ENCODE assay signal across 8 mouse cellular contexts in genomic region chr6:71908481-71909381, GRCm38 (mm10). TPM values are rescaled to one million over a fixed set of nuclear protein-coding genes. Genes with fewer than 3 reads are reported as not detected.
DNase-seq lines count a peak whose midpoint lies in the region; ATAC-seq and TF ChIP-seq lines count a peak whose summit lies in the region.

Ptcd3 (minus strand) TSS chr6:71908750.
Polr1a (plus strand) TSS chr6:71909053.

- peak; percentile 95 for ATAC-seq in common myeloid progenitor, adult 5-6 weeks (replicated peaks; ENCODE audit: low read depth, poor library complexity, severe bottlenecking)
- ATAC-seq in hindbrain, postnatal 0 days = peak; percentile 94
- peak; percentile 98 for ATAC-seq in megakaryocyte, adult 5-6 weeks (ENCODE audit: poor library complexity, severe bottlenecking)

- H3K4me2 ChIP-seq in hindbrain, postnatal 0 days (ENCODE audit: low read depth, low read length) = peak within 1 kb of the TSS; percentile 64

- TF ChIP-seq CTCF in gastrocnemius, adult 2 months (IDR thresholded peaks at IDR 0.05) = no peak
- TF ChIP-seq CTCF in hindbrain, postnatal 0 days (IDR thresholded peaks at IDR 0.05; ENCODE audit: low read depth) = no peak; the same call in 1 of the 2 replicates
- TF ChIP-seq CTCF in left cerebral cortex, adult 2 months (IDR thresholded peaks at IDR 0.05) = no peak; the same call in 1 of the 2 replicates

- intact Hi-C loops in gastrocnemius, adult 2 months (cut with DNase I) = no loop called here
- intact Hi-C loops in left cerebral cortex, adult 2 months (cut with DNase I) = loop anchor here (10.0 kb wide), 1 partner anchor 426 kb away; no protein-coding TSS in a partner anchor

- H3K27me3 ChIP-seq in hindbrain, postnatal 0 days (ENCODE audit: insufficient read depth, low read length) = no peaks in the 10 kb centered on the region

- peak; percentile 95 for DNase-seq in ZHBTc4 (ENCODE audit: low read depth, low spot score)
- peak; percentile 95 for DNase-seq in gastrocnemius, adult 2 months
- DNase-seq in hindbrain, postnatal 0 days (ENCODE audit: low spot score) = peak; percentile 96
- DNase-seq in left cerebral cortex, adult 2 months (ENCODE audit: extremely low spot score in 1 of 2, low spot score in 2 of 2) = peak; percentile 88 to 92
- peak; percentile 92 to 95 for DNase-seq in right cerebral cortex, adult 2 months (ENCODE audit: low spot score in 2 of 2)
- peak; percentile 92 for DNase-seq in urinary bladder, postnatal 14 days (ENCODE audit: low spot score)

- peak within 1 kb of the TSS; percentile 96 for H3K4me3 ChIP-seq in gastrocnemius, adult 2 months
- H3K4me3 ChIP-seq in hindbrain, postnatal 0 days (ENCODE audit: low read length) = peak within 1 kb of the TSS; percentile 79
- H3K4me3 ChIP-seq in left cerebral cortex, adult 2 months = peak within 1 kb of the TSS; percentile 68

- peak within 1 kb of the TSS; percentile 66 for H3K9ac ChIP-seq in hindbrain, postnatal 0 days (replicated peaks; ENCODE audit: low read length)

- under 1% methylated on average over 58 of the region's 58 CpGs for WGBS in hindbrain, postnatal 0 days

- H3K27ac ChIP-seq in gastrocnemius, adult 2 months = peak within 1 kb of the TSS; percentile 98
- peak within 1 kb of the TSS; percentile 75 for H3K27ac ChIP-seq in hindbrain, postnatal 0 days
- H3K27ac ChIP-seq in left cerebral cortex, adult 2 months = peak within 1 kb of the TSS; percentile 100

- no peaks in the 10 kb centered on the region for H3K4me1 ChIP-seq in hindbrain, postnatal 0 days (ENCODE audit: insufficient read depth, low read length)

- peaks cover 22% of the 10 kb centered on the region for H3K36me3 ChIP-seq in hindbrain, postnatal 0 days (ENCODE audit: insufficient read depth, low read length)

- H3K9me3 ChIP-seq in hindbrain, postnatal 0 days (ENCODE audit: low read length) = no peaks in the 10 kb centered on the region

RNA-seq across cellular contexts. Expression of gene Ptcd3, which starts in this region (rescaled TPM):
- 159 and 193 TPM in 2 replicates for total RNA-seq in common myeloid progenitor, adult 5-6 weeks (2017)
- total RNA-seq in gastrocnemius, adult 2 months (2021) = 10 to 100 TPM; 60.3 to 84.9 TPM
- total RNA-seq in hindbrain, postnatal 0 days (2014; rRNA removed) = 34.3 and 38.1 TPM in 2 replicates
- 58.0 and 61.5 TPM in 2 replicates for polyA plus RNA-seq in hindbrain, postnatal 0 days (2015; fragmentation: Nextera tagmentation; extraction: Ambion mirVana)
- total RNA-seq in left cerebral cortex, adult 2 months (2021) = 10 to 100 TPM; 74.3 to 74.8 TPM
- 49.9 and 52.8 TPM in 2 replicates for total RNA-seq in megakaryocyte, adult 5-6 weeks (2015)
- total RNA-seq in megakaryocyte, adult 5-6 weeks (2017) = 63.1 and 72.9 TPM in 2 replicates

RNA-seq across cellular contexts. Expression of gene Polr1a, which starts in this region (rescaled TPM):
- 73.8 and 101 TPM in 2 replicates for total RNA-seq in common myeloid progenitor, adult 5-6 weeks (2017)
- total RNA-seq in gastrocnemius, adult 2 months (2021) = 10 to 100 TPM; 40.7 to 41.1 TPM
- 22.3 and 45.4 TPM in 2 replicates for total RNA-seq in hindbrain, postnatal 0 days (2014; rRNA removed)
- polyA plus RNA-seq in hindbrain, postnatal 0 days (2015; fragmentation: Nextera tagmentation; extraction: Ambion mirVana) = 13.1 and 15.0 TPM in 2 replicates
- 10 to 100 TPM; 31.8 to 31.9 TPM for total RNA-seq in left cerebral cortex, adult 2 months (2021)
- 17.3 and 20.6 TPM in 2 replicates for total RNA-seq in megakaryocyte, adult 5-6 weeks (2015)
- 32.2 and 52.7 TPM in 2 replicates for total RNA-seq in megakaryocyte, adult 5-6 weeks (2017)

Comparison
In these comparisons a context has a peak if more than half of its experiments do, and no peak if none do; other contexts are left out.
1. Peak in every context shown above with its lines: DNase-seq, ATAC-seq, H3K4me3 ChIP-seq and H3K27ac ChIP-seq.